Mouse (Mus musculus): ENCODE data around the gene Itpr2. TPM values are rescaled to one million over a fixed set of nuclear protein-coding genes. Genes with fewer than 3 reads are reported as not detected.

The Itpr2 gene
- polyA plus RNA-seq, 1 experiment = 31.9 TPM

- no peak overlapping the region for H3K27ac ChIP-seq (ENCODE audit: insufficient read depth, low read depth, low read length)
- WGBS = 74% methylated on average over 6 of the region's 6 CpGs
- no peak overlapping the region for H3K4me3 ChIP-seq (ENCODE audit: insufficient read depth, low read depth, low read length)
- no peaks in the 10 kb centered on the region for H3K4me1 ChIP-seq (ENCODE audit: control insufficient read depth, insufficient read depth, low read length)
- no peaks in the 10 kb centered on the region for H3K36me3 ChIP-seq (ENCODE audit: control insufficient read depth, insufficient read depth, low read length)
- TF ChIP-seq CTCF (conservative IDR thresholded peaks at IDR 0.05; ENCODE audit: insufficient read depth, insufficient read length, low read depth, low read length) = no peak
- no peak for TF ChIP-seq POLR2A (IDR thresholded peaks at IDR 0.05; ENCODE audit: low read depth, low read length)
- H3K27me3 ChIP-seq (replicated peaks; ENCODE audit: control insufficient read depth, insufficient read depth, low read length) = no peaks in the 10 kb centered on the region
- no peak for DNase-seq
These were observed 91.6 kb downstream of the Itpr2 start for GRCm38 (mm10) chr6:146410427-146410810.

- TF ChIP-seq CTCF (conservative IDR thresholded peaks at IDR 0.05; ENCODE audit: insufficient read depth, insufficient read length, low read depth, low read length) = peak; percentile 88
- TF ChIP-seq POLR2A (IDR thresholded peaks at IDR 0.05; ENCODE audit: low read depth, low read length) = no peak
- peak; percentile 74 for DNase-seq
- Histone ChIP-seq H3K4me3 (ENCODE audit: insufficient read depth, low read depth, low read length) (no peak overlapping the region), H3K27me3 (replicated peaks; ENCODE audit: control insufficient read depth, insufficient read depth, low read length) (no peaks in the 10 kb centered on the region), H3K4me1 (ENCODE audit: control insufficient read depth, insufficient read depth, low read length) (no peaks in the 10 kb centered on the region), H3K36me3 (ENCODE audit: control insufficient read depth, insufficient read depth, low read length) (no peaks in the 10 kb centered on the region), H3K27ac (ENCODE audit: insufficient read depth, low read depth, low read length) (no peak overlapping the region)
- 28% methylated on average over 10 of the region's 10 CpGs for WGBS
These were observed 92.2 kb downstream of the Itpr2 start for GRCm38 (mm10) chr6:146409692-146410426.

- 58% methylated on average over 6 of the region's 6 CpGs for WGBS
- DNase-seq = peak; percentile 33
- Histone ChIP-seq H3K36me3 (ENCODE audit: control insufficient read depth, insufficient read depth, low read length) (no peaks in the 10 kb centered on the region), H3K27ac (ENCODE audit: insufficient read depth, low read depth, low read length) (no peak overlapping the region), H3K4me1 (ENCODE audit: control insufficient read depth, insufficient read depth, low read length) (no peaks in the 10 kb centered on the region), H3K4me3 (ENCODE audit: insufficient read depth, low read depth, low read length) (no peak overlapping the region), H3K27me3 (replicated peaks; ENCODE audit: control insufficient read depth, insufficient read depth, low read length) (no peaks in the 10 kb centered on the region)
- TF ChIP-seq POLR2A (IDR thresholded peaks at IDR 0.05; ENCODE audit: low read depth, low read length) (no peak), CTCF (conservative IDR thresholded peaks at IDR 0.05; ENCODE audit: insufficient read depth, insufficient read length, low read depth, low read length) (peak; percentile 82)
These were observed 96.6 kb downstream of the Itpr2 start for GRCm38 (mm10) chr6:146405380-146405779.

GRCm38 (mm10) chr6:146404876-146405275, 97.1 kb downstream of the Itpr2 start:
- WGBS = 92% methylated on average over 4 of the region's 4 CpGs
- H3K4me1 ChIP-seq (ENCODE audit: control insufficient read depth, insufficient read depth, low read length) = no peaks in the 10 kb centered on the region
- no peak for TF ChIP-seq CTCF (conservative IDR thresholded peaks at IDR 0.05; ENCODE audit: insufficient read depth, insufficient read length, low read depth, low read length)
- TF ChIP-seq POLR2A (IDR thresholded peaks at IDR 0.05; ENCODE audit: low read depth, low read length) = no peak
- no peak for DNase-seq
- H3K4me3 ChIP-seq (ENCODE audit: insufficient read depth, low read depth, low read length) = no peak overlapping the region
- H3K27me3 ChIP-seq (replicated peaks; ENCODE audit: control insufficient read depth, insufficient read depth, low read length) = no peaks in the 10 kb centered on the region
- H3K27ac ChIP-seq (ENCODE audit: insufficient read depth, low read depth, low read length) = no peak overlapping the region
- no peaks in the 10 kb centered on the region for H3K36me3 ChIP-seq (ENCODE audit: control insufficient read depth, insufficient read depth, low read length)

- H3K4me1 ChIP-seq (ENCODE audit: control insufficient read depth, insufficient read depth, low read length) = no peaks in the 10 kb centered on the region
- 80% methylated on average over 10 of the region's 10 CpGs for WGBS
These were observed 97.9 kb downstream of the Itpr2 start for GRCm38 (mm10) chr6:146404156-146404555.

GRCm38 (mm10) chr6:146402905-146403642, 98.9 kb downstream of the Itpr2 start:
- TF ChIP-seq CTCF (conservative IDR thresholded peaks at IDR 0.05; ENCODE audit: insufficient read depth, insufficient read length, low read depth, low read length) (no peak), POLR2A (IDR thresholded peaks at IDR 0.05; ENCODE audit: low read depth, low read length) (no peak)
- Histone ChIP-seq H3K4me1 (ENCODE audit: control insufficient read depth, insufficient read depth, low read length) (no peaks in the 10 kb centered on the region), H3K36me3 (ENCODE audit: control insufficient read depth, insufficient read depth, low read length) (no peaks in the 10 kb centered on the region), H3K4me3 (ENCODE audit: insufficient read depth, low read depth, low read length) (no peak overlapping the region), H3K27ac (ENCODE audit: insufficient read depth, low read depth, low read length) (no peak overlapping the region), H3K27me3 (replicated peaks; ENCODE audit: control insufficient read depth, insufficient read depth, low read length) (no peaks in the 10 kb centered on the region)
- DNase-seq = no peak
- WGBS = 63% methylated on average over 6 of the region's 6 CpGs

More at GRCm38 (mm10) chr6:146404156-146404555, 97.9 kb downstream of the Itpr2 start:
- no peak for DNase-seq
- H3K4me3 ChIP-seq (ENCODE audit: insufficient read depth, low read depth, low read length) = no peak overlapping the region
- no peaks in the 10 kb centered on the region for H3K36me3 ChIP-seq (ENCODE audit: control insufficient read depth, insufficient read depth, low read length)
- H3K27ac ChIP-seq (ENCODE audit: insufficient read depth, low read depth, low read length) = no peak overlapping the region
- H3K27me3 ChIP-seq (replicated peaks; ENCODE audit: control insufficient read depth, insufficient read depth, low read length) = no peaks in the 10 kb centered on the region
- TF ChIP-seq CTCF (conservative IDR thresholded peaks at IDR 0.05; ENCODE audit: insufficient read depth, insufficient read length, low read depth, low read length) (no peak), POLR2A (IDR thresholded peaks at IDR 0.05; ENCODE audit: low read depth, low read length) (no peak)

GRCm38 (mm10) chr6:146397803-146398202, 104.2 kb downstream of the Itpr2 start:
- whole genome bisulfite sequencing = 60% methylated on average over 3 of the region's 3 CpGs
- Histone ChIP-seq H3K4me1 (ENCODE audit: control insufficient read depth, insufficient read depth, low read length) (no peaks in the 10 kb centered on the region), H3K27ac (ENCODE audit: insufficient read depth, low read depth, low read length) (no peak overlapping the region), H3K27me3 (replicated peaks; ENCODE audit: control insufficient read depth, insufficient read depth, low read length) (no peaks in the 10 kb centered on the region), H3K4me3 (ENCODE audit: insufficient read depth, low read depth, low read length) (no peak overlapping the region), H3K36me3 (ENCODE audit: control insufficient read depth, insufficient read depth, low read length) (no peaks in the 10 kb centered on the region)
- no peak for TF ChIP-seq POLR2A (IDR thresholded peaks at IDR 0.05; ENCODE audit: low read depth, low read length)
- TF ChIP-seq CTCF (conservative IDR thresholded peaks at IDR 0.05; ENCODE audit: insufficient read depth, insufficient read length, low read depth, low read length) = no peak
- no peak for DNase-seq

All from kidney, adult 2 months (tissue).